Mouse (Mus musculus) erythroid progenitor cell, adult 5-6 weeks (primary cell): Measurements from ENCODE around the gene Skor1. TPM values are rescaled to one million over a fixed set of nuclear protein-coding genes. Genes with fewer than 3 reads are reported as not detected.

Experiments
- ATAC-seq: replicated peaks from 2 replicates; pipeline ENCODE4 v1.8.0; 2016; ENCODE audit warnings: moderate number of reproducible peaks, mild to moderate bottlenecking, moderate TSS enrichment, inconsistent platforms; ENCODE audit not compliant: poor library complexity, low FRiP score, severe bottlenecking
- total RNA-seq, 2 experiments: library from RNA; stranded (forward) in 1 of 2; stranded (reverse) in 1 of 2; fragments of 150-400 nt in 1 of 2; fragments of 186-747, 209-891 nt in 1 of 2; gene quantifications; 2 replicates each; pipeline versions ENCODE4 v1.2.3 to v1.2.4; 2015 to 2017; ENCODE audit warnings: low replicate concordance in 2 of 2

Skor1 gene
- total RNA-seq, 2 experiments from 2014 or later: not detected

DNA sequence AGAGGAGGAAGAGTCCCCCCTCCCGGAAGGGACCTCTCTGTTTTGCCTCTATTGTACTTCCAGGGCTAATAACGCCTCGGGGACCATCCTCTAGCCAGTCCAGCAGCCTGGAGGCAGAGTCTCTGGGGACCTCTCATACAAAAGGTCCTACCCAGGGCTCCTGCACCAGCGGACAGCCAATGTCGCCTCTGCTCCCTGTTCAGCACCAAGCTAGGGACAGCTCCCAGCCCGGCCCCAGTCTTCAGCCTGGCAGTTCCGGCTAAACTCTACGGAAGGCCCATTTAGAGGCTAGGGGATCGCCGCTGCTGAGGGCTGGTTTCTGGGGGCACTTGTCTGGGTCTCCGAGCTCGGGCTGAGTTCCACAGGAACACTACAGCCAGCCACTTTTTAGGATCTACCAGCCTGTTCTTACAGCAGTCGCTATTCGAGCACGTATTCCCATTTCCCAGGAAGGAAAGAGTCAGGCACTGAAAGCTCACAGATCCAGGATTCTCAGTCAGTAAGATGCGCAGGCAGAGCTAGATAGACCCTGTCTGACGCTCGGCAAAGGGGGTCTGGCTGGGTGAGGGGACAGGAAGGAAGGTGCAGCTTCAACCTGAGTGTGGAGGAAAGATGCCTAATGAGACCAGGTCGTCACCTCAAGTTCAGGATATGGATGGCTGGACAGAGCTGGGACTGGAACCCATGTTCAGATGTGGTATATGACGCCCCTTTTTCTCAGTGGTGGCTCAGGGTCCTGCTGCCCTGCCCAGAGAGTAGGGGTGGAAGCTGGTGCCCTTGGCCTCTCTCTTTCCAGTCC lies 2.5 kb upstream of the Skor1 start:
- ATAC-seq: no peak

DNA sequence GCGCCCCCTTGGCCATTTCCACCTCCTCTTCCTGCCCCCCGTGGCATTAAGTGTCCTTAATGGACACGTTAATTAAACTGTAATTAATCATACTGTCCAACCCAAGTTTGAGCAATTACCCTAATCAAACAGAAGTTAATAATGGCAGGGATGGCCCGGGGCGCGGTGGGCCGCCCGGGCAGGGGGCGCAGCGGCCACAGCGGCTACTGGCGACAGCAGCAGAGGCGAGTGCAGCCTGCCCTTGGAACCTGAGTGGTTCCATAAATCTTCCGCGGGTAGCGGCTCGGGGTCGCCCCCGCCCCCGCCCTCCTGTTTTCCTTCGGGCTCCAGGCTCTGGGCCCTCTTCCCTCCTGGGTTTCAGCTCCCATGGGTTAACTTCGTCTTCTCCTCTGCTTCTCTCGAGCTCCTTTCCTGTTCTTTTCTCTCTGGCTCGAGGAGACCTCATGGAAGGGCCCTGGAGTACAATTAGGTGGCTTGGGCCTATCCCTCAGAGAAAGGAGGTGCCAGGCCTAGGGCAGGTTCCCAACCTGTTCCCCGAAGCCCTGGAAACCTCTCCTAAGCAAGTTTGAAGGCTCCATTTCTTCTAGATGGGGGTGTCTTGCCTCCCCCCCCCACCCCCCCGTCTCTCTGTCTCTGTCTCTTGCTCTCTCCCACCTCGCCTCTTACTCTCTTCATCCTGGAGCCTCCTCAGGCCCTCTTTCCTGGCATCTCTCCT lies 1.5 kb upstream of the Skor1 start:
- no peak for ATAC-seq

DNA sequence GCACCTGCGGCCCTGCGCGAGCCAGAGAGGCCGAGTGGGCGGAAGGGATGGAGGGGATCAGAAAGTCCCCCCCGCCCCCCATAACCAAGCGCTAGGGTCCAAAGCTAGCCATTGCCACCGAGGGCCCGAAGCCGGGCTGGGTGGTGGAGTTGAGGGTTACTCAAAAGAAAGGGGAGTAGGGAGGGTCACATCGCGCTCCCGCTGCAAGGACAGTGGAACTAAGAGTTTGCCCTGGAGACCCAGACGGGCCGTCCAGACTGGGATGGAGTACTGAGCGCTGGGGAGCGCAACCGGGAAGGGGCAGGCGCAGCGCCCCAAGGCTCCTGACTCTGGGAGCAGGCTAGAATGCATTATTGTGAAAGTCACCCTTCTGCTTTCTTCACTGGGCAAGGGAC lies 608 bp upstream of the Skor1 start:
- no peak for ATAC-seq

DNA sequence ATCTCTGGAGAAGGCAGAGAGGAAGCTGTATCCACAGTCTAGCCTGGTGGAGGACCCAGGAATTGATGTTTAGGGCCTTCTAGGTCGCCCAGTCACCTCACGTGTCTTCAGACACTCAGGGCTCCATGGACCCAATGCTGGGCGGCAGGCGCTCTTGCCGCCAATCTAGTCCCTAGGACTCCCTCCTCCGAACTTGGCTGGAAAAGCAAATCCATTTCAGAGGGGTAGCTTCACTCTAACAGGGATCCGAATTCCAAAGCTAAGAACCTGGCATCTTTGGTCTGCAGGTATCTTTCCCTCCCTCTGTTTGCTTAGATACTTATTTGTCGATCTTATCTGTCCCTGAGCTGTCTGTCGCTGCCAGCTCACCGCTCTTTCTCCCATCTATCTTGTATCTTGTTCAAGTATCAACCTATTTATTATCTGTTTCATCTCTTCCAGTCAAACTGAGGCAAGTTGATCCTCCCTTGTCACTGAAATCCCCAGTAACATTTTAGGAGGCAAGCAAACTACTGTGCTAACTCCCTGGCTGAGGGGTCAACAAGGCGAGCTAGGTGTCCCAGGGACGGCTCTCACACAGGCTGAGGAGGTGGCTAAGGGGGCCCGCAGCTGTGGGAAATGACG lies 863 bp downstream of the Skor1 start:
- ATAC-seq: no peak

DNA sequence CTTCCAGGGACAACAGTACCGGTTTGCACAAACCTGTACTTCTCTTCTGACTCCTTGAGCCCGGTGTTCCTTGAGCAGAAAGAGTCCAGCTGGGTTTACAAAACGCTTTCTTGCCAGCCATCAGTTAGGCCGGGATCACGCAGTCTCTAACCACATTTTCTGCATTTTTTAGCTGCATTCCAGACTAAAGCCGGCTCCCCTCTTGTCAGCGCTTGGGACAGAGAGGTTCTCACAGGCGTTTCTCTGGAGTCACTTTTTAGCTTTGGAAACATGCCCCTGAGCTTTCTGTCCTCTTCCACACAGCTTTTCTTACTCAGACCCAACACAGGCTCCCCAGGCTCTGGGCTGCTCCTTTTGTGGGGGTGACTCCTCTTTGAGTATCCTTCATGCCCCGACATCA lies 1.5 kb downstream of the Skor1 start:
- no peak for ATAC-seq

DNA sequence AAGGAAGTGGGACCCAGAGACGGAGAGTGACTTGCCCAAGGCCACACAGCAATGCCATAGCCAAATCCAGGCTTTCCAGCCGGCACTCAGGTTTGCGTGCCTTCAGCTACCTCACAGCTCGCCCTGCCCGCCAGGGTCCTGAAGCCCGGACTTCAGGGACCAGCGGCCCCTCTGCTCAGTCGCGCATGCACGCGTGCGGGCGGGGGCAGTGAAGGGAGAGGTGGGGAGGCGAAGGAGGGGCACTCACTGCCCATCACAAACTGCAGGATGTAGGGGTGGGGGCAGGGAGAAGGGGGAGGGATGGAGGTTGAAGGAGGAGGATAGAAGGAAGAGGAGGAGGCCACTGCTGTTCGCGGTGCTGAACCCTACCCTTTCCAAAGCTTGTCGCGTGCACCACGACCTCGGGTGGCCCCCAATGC lies 1.9 kb downstream of the Skor1 start:
- ATAC-seq: no peak

DNA sequence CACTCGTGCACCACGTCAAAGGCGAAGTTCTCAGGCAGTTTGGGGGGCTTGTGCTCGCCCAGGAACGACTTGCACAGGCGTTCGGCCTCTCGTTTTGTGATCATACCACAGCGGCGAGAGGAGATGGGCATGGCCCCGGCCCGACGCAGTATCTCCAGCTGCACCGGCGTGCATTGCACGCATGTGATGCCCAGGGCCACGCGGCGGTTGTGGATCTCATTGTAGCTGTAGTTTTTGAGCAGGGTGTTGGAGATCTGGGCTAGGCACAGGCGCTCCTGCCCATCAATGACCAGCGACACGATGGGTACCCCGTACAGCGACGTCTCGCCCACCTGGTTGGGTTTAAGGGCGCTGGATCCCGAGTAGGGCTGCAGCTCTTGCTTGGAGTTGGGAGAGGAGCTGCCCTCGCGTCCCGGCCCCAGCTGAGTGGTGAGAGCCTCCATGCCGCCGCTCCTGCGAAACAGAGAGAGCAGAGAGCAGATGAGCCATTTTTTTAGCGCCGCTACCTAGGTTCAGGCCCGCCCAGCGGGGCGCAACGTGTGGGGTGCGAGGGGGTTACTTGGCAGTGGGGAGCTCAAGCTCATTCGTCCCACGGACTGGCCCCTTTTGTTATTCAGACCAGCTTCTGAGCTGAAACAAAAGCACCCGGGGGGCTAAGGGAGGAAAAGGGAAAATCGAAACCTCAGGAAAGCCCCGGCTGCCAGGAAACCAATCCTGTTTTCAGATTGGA lies 2.5 kb downstream of the Skor1 start:
- no peak for ATAC-seq

DNA sequence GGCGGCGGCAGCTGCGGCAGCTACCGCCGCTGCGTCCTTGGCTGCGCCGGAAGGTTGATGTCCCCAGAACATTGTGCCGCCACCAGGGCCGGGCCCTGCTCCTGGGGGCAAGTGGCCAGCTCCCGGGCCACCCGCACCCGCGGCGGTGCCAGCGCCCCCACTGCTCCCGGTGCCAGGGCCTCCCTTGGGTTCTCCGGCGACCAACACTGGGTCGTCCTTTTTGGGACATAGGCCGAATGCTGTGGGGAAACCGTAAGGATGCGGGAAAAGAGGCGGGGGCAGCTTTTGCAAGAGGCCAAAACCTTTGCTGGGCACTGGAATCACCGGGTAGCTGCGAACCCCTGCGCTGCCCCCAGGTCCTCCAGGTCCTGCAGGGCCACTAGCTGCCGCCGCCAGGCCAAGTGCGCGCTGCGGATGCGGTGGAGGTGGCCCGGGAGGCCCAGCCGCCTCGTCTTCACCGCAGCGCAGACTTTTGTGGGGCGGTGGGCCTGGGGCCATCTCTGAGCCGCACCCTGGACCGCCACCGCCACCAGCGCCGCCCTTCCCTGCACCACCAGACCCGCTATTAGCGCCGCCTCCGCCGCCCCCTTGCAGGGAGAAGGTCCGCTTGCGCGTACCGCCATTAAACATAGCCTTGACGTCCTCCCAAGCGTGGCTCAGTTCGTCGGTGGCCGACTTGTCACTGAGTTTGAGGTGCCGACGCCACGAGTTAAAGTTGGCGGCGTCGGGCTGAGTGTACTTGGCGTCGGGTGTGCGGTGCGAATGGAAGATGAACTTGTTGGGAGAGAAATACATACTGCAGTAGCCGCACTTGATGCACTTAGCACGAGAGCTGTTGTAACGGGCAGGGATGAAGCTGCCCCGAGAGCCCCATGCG lies 3.3 kb downstream of the Skor1 start:
- ATAC-seq: no peak

DNA sequence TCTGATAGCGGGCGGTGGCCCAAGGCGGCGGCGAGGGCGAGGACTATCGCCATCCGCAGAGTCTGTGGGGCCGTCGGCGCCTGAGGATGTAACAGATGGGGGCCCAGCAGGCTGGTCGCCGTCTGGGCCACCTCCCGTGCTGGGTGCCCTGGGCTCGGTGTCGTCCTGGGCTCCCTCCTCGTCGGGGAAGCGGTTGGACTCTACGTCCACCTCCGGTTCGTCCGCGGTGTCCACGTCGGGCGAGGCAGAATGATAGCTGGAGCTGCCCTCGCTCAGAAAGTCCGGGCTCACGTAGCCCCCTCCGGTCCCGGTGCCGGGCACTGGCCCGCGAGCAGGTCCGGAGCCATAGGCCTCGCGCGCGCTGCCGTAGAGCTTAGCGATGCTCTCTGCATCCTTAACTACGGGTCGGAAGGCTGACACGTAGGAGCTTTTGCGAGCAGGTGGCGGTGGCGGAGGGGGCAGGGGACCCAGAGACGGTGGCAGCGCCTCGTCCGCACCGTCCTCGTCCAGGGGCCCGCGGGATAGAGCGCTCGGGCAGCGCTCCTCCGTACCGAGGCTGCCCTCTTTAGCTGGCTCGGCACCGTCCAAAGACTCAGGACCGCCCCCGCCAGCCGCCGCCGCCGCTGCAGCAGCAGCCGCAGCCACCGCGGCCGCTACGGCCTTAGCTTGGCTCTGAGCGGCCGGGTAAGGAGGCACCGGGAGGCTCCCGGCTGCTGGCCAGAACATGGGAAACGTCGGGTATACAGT lies 4.1 kb downstream of the Skor1 start:
- ATAC-seq: no peak

DNA sequence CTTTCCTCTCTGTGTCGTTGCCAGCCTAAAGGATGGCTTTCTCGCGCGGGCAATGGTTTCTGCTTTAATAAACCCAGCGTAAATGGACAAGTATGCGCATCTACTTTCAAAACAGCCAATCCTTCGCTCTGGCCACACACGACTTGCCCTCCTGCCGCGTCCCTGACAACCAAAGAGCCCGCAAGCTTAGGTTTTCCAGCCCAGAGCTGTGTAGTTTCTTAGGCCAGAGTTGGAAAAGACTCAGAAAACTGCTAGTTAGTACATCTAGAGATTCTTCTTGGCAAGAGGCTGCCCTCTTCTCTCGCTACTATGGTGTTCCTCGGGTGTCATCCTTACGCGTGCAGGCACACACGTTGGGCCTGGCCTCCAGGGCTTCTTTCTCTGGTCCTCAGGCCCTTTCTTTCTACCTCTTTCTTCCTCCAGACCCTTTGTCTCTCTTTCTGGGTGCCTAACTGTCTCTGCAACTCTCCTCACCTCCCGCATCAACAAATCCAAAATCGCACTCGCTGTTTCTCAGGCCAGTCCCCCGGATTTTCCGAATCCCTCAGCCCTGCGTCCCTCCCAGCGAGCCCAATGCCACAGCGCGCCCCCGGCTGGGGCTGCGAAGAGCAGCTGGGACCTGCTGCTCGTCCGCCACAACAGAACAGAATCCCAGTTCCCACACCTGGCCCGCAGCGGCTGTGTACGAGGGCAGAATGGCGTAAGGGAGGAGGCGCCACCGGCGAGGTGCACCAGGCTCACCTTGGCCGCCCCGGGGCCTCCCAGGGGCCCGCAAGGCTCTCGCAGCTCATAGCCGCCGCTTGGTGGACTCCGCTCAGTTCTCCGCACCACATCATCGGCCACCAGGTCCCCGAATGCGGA lies 4.9 kb downstream of the Skor1 start:
- no peak for ATAC-seq

DNA sequence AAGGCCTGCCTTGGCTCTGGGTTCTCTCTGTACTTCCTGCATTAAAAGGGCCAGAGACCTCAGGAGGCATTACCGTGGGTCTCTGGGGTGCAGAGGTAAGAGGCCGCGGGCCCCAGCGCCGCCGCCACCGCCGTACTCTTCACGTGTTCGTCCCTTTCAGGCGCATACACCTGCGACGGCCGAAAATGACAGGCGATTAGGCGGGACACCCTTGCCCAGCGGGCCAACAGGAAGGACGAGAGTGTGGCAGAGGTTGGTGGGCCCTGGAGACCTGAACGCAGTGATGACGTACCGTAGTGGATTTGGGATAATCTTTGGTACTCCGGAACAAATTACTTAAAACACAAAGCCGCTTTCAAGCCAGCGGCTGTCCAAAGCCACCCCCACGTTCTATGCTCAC lies 5.5 kb downstream of the Skor1 start:
- ATAC-seq: no peak

DNA sequence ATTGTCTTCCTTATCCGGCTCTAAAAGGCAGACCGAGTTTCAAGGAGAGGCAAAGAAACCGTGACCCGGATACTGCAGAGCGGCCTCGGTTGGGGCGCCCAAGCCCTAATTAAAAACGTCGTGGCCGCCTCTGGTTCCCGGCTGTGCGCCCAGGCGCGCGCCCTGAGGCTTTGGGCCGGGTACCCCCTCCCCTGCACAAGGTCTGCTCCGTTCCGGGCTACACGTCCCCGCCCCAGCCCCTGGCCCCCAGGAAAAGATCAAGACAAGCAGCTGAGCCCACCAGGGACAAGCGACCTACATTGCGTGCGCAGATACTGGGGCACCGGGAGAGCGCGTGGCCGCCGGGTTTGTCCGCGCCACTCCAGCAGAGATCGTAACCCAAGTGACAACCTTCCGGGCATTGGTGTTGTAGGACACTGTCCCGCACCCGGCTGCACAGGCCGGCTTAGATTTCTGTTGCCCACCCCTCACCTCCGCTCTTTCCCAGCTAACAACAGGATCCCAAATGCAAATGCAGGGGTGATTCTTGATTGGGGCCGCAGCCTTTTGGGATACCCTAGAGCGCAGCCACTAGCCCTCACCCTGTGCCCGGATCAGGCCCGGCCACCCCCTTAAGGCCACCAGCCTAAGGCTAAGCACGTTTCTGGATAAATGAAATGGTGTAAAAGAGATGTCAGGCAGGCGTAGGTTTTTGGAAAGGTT lies 6.3 kb downstream of the Skor1 start:
- no peak for ATAC-seq

DNA sequence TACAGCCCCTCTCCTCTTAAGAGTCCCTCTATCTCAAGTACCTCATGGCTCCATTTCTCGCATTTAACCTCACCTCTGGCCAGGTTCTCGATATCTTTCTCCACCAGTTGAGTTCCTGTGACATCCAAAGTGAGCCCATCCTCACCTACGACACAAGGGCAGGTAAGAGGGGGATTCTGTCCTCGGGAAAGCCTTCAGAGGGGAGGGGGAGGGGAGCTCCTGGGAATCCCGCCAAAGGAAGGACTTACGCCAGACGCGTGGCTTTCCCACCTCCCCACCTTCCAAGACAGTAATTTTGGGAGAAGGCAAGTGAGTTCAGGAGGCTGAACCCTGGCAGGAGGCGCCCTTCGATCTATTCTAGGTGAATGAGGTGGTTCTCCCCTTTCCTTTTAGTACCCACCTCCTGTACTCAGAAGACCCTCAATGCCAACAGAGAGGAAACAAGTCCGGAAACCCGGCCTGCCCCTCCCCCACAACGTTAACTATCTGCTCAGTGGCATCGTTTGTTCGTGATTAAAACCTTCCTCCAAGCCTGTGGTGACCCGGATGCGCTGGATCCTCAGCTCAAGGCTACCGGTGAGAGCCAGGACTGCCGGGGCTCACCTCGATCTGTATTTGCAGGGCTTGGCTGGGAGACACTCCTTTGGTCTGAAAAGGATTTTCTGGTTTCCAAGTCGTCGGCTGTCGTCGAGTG lies 7.0 kb downstream of the Skor1 start:
- no peak for ATAC-seq

DNA sequence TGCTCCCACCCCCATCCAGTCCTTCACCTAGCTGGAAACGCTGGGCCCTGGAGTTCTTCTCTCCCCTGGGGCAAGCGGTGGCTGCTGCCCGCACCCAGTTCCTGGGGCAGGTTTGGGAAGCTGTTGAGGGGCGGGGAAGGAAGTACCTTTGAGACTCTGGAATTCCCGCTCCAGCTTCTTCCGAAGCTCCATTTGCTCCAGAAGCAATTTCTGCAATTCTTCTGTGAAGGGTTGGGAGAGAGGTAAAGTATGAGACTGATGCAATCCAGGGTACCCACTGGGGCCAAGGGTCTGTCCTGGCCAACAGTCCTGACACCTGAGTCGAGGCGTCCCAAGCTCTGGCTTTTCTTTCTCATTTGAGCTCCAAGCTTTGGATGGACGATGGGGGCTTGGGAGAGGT lies 8.6 kb downstream of the Skor1 start:
- no peak for ATAC-seq

DNA sequence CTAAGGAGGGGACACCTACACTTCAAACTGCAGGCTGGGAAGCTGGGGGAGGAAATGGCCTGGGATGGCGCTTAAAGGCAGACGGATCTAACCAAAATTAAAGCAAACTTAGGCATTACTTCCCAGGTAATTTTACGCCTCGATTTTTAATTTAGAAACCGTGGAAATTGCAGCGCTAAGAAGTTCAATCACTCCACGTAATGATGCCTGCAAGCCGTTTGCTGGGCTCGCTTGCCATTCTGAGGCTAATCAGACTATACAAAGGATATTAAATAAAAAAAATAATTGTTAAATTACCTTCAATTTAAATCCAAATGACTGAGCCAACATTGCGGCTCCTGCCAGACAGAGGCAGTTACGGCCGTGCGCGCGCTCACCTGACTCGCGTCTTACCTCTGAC lies 9.1 kb downstream of the Skor1 start:
- ATAC-seq: no peak

DNA sequence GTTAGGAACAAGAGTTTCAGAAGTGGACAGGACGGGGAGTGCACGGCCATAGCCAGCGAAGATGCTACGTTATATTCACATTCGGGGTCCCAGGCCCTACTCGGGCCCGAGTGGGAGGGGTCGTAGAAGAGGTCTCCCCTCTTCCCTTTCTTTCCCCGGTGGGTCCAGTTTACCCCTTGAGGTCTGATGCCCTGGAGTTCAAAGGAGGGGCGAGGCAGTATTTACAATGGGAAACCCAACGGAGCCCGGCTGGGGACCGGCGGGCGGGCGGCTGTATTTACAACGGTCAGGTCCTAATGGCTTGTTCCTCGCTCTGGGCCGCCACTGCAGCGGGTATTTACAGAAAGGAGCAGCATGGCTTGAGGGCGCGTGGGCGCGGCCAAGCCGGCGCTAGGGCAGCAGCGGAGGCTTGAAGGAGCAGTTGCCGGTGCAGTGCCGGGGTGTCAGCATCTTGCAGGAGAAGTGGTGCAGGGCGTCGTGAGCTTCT lies 10.2 kb downstream of the Skor1 start:
- ATAC-seq: no peak

DNA sequence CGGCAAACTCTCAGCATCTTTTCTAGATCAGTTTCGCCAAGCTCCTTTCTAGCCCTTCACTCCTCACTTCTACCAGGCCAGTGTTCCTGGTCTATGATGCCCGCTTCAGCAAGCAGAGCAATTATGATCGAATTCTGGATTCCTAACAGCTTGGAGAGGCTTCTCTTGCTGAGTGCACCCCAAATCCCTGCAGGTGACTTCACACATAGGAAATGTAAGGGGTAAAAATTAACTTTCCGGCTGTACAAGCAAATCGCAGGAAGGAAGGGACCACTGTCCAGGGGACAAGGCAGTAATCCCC lies 11.2 kb downstream of the Skor1 start:
- ATAC-seq: no peak
